ENCODE assay signal across 11 mouse cellular contexts in genomic region chr13:24444709-24445108, GRCm38 (mm10).
DNase-seq lines count a peak whose midpoint lies in the region; ATAC-seq lines count a peak whose summit lies in the region.
"Had no signal": no experiment of that assay in that cellular context is flagged by ENCODE, and none has a peak within 500 bp of the region (broad histone marks: within the 10 kb centered on the region; RNA-seq: fewer than 3 reads in every experiment).

No protein-coding gene starts in this region.

- no peak overlapping the region for H3K9ac ChIP-seq in kidney, embryonic 14.5 days (ENCODE audit: low read depth, low read length)
- H3K9ac ChIP-seq: hindbrain, embryonic 15.5 days; midbrain, embryonic 15.5 days had no signal

- H3K27ac ChIP-seq in kidney, embryonic 14.5 days (ENCODE audit: low read depth, low read length) = no peak overlapping the region
- H3K27ac ChIP-seq: hindbrain, embryonic 15.5 days; midbrain, embryonic 15.5 days had no signal

- intact Hi-C loops in gastrocnemius, postnatal 14 days (cut with DNase I; ENCODE audit: low total_unique reads) = no loop called here

- DNase-seq in adrenal gland, adult 2 months = peak; percentile 17
- DNase-seq in adrenal gland, adult 18-20 months (ENCODE audit: low spot score in 2 of 2) = no peak
- DNase-seq in kidney, postnatal 25 days = peak; percentile 18 to 38
- peak; percentile 45 for DNase-seq in lung, postnatal 10 days
- DNase-seq in spleen, postnatal 36 days (ENCODE audit: low spot score in 2 of 2) = peak; percentile 74 to 79
- no peak for DNase-seq in gastrocnemius, postnatal 14 days
- no peak for DNase-seq in frontal cortex, postnatal 36 days (ENCODE audit: low spot score in 2 of 2)
- DNase-seq: cerebellum, adult 9-11 months had no signal

- no peaks in the 10 kb centered on the region for H3K27me3 ChIP-seq in kidney, embryonic 14.5 days (ENCODE audit: control insufficient read depth, insufficient read depth, low read length)
- H3K27me3 ChIP-seq: hindbrain, embryonic 15.5 days; midbrain, embryonic 15.5 days had no signal

- peaks cover 4% of the 10 kb centered on the region; the same call in 1 of the 2 replicates for H3K4me1 ChIP-seq in kidney, embryonic 14.5 days (ENCODE audit: control insufficient read depth, insufficient read depth, low read length)
- H3K4me1 ChIP-seq: hindbrain, embryonic 15.5 days; midbrain, embryonic 15.5 days had no signal

- no peaks in the 10 kb centered on the region for H3K9me3 ChIP-seq in kidney, embryonic 14.5 days (ENCODE audit: control insufficient read depth, low read length)
- H3K9me3 ChIP-seq: hindbrain, embryonic 15.5 days; midbrain, embryonic 15.5 days had no signal

- H3K4me2 ChIP-seq in kidney, embryonic 14.5 days (replicated peaks; ENCODE audit: low read depth, low read length) = no peak overlapping the region
- H3K4me2 ChIP-seq: hindbrain, embryonic 15.5 days; midbrain, embryonic 15.5 days had no signal

- WGBS in kidney, embryonic 14.5 days = 62% methylated on average over 4 of the region's 4 CpGs

- no peaks in the 10 kb centered on the region for H3K36me3 ChIP-seq in kidney, embryonic 14.5 days (ENCODE audit: control insufficient read depth, insufficient read depth, low read length)
- H3K36me3 ChIP-seq: hindbrain, embryonic 15.5 days; midbrain, embryonic 15.5 days had no signal

- H3K4me3 ChIP-seq in kidney, embryonic 14.5 days (ENCODE audit: low read length) = no peak overlapping the region
- H3K4me3 ChIP-seq: hindbrain, embryonic 15.5 days; midbrain, embryonic 15.5 days had no signal

- ATAC-seq in kidney, embryonic 14.5 days (ENCODE audit: low FRiP score, low TSS enrichment) = no peak
- ATAC-seq: midbrain, embryonic 15.5 days had no signal

Comparison
In these comparisons a context has a peak if more than half of its experiments do, and no peak if none do; other contexts are left out.
1. DNase-seq: peak in adrenal gland, adult 2 months (single experiment), kidney, postnatal 25 days (2 of 2), lung, postnatal 10 days (single experiment) and spleen, postnatal 36 days (2 of 2); none in adrenal gland, adult 18-20 months (0 of 2), gastrocnemius, postnatal 14 days (single experiment) and frontal cortex, postnatal 36 days (0 of 2).